In genomic region chr16:42718452-42718851, GRCm38 (mm10) we compare ENCODE assay signal across 16 mouse cellular contexts.
A peak's percentile ranks its signal among the peaks of the same experiment; 100 is the strongest.
DNase-seq lines count a peak whose midpoint lies in the region; ATAC-seq lines count a peak whose summit lies in the region.
"Had no signal": no experiment of that assay in that cellular context is flagged by ENCODE, and none has a peak within 500 bp of the region (broad histone marks: within the 10 kb centered on the region; RNA-seq: fewer than 3 reads in every experiment).

No protein-coding gene starts in this region.

- no peaks in the 10 kb centered on the region for H3K36me3 ChIP-seq in forebrain, embryonic 12.5 days (replicated peaks)
- no peaks in the 10 kb centered on the region for H3K36me3 ChIP-seq in forebrain, embryonic 11.5 days (ENCODE audit: control insufficient read depth, insufficient read depth, low read length)
- H3K36me3 ChIP-seq in midbrain, embryonic 13.5 days, result no peaks in the 10 kb centered on the region
- H3K36me3 ChIP-seq: heart, embryonic 13.5 days; limb, embryonic 10.5 days; liver, embryonic 13.5 days; stomach, embryonic 15.5 days had no signal

- no peak overlapping the region for H3K4me2 ChIP-seq in forebrain, embryonic 12.5 days
- no peak overlapping the region for H3K4me2 ChIP-seq in forebrain, embryonic 11.5 days (ENCODE audit: low read depth, low read length, severe bottlenecking)
- 0 out of 2 replicates have a peak overlapping the region, but pooled peaks have one; percentile 4 for H3K4me2 ChIP-seq in midbrain, embryonic 13.5 days (replicated peaks)
- H3K4me2 ChIP-seq: heart, embryonic 13.5 days; liver, embryonic 13.5 days; stomach, embryonic 15.5 days had no signal

- peaks cover 25% of the 10 kb centered on the region for H3K4me1 ChIP-seq in forebrain, embryonic 12.5 days
- H3K4me1 ChIP-seq in forebrain, embryonic 11.5 days (replicated peaks; ENCODE audit: control insufficient read depth, insufficient read depth, low read length), result 0 out of 2 replicates have a peak, but pooled peaks cover 9% of the 10 kb centered on the region
- H3K4me1 ChIP-seq in midbrain, embryonic 13.5 days (replicated peaks), result peaks cover 31% of the 10 kb centered on the region
- H3K4me1 ChIP-seq: heart, embryonic 13.5 days; limb, embryonic 10.5 days; liver, embryonic 13.5 days had no signal

- no peak for DNase-seq in forebrain, embryonic 11.5 days (ENCODE audit: low spot score)
- peak; percentile 4 for DNase-seq in right cerebral cortex, postnatal 4 days
- DNase-seq in right cerebral cortex, postnatal 25 days, result no peak
- DNase-seq in cerebellum, adult 11 months, result no peak
- no peak for DNase-seq in adrenal gland, postnatal 36 days
- DNase-seq: cerebellum, adult 9-11 months; gastrocnemius, postnatal 36 days; kidney, adult 9 months; liver, embryonic 13.5 days; lung, postnatal 10 days had no signal

- no peak overlapping the region for H3K27ac ChIP-seq in forebrain, embryonic 12.5 days
- H3K27ac ChIP-seq in forebrain, embryonic 11.5 days (ENCODE audit: low read depth, low read length), result no peak overlapping the region
- peak overlapping the region; percentile 68 for H3K27ac ChIP-seq in midbrain, embryonic 13.5 days
- H3K27ac ChIP-seq: heart, embryonic 13.5 days; limb, embryonic 10.5 days; liver, embryonic 13.5 days; stomach, embryonic 15.5 days had no signal

- H3K9ac ChIP-seq in forebrain, embryonic 12.5 days, result no peak overlapping the region
- H3K9ac ChIP-seq in forebrain, embryonic 11.5 days (ENCODE audit: low read length), result no peak overlapping the region
- H3K9ac ChIP-seq in midbrain, embryonic 13.5 days (replicated peaks), result no peak overlapping the region
- H3K9ac ChIP-seq: heart, embryonic 13.5 days; liver, embryonic 13.5 days; stomach, embryonic 15.5 days had no signal

- H3K27me3 ChIP-seq in forebrain, embryonic 12.5 days, result no peaks in the 10 kb centered on the region
- H3K27me3 ChIP-seq in forebrain, embryonic 11.5 days (ENCODE audit: control insufficient read depth, insufficient read depth, low read length), result no peaks in the 10 kb centered on the region
- H3K27me3 ChIP-seq in midbrain, embryonic 13.5 days, result no peaks in the 10 kb centered on the region
- H3K27me3 ChIP-seq: heart, embryonic 13.5 days; liver, embryonic 13.5 days; stomach, embryonic 15.5 days had no signal

- WGBS in forebrain, embryonic 12.5 days, result 69% methylated on average over 7 of the region's 7 CpGs
- WGBS in forebrain, embryonic 11.5 days, result 79% methylated on average over 7 of the region's 7 CpGs
- WGBS in midbrain, embryonic 13.5 days, result 36% methylated on average over 7 of the region's 7 CpGs

- no peak overlapping the region for H3K4me3 ChIP-seq in forebrain, embryonic 12.5 days (replicated peaks)
- no peak overlapping the region for H3K4me3 ChIP-seq in forebrain, embryonic 11.5 days (ENCODE audit: low read depth, low read length)
- H3K4me3 ChIP-seq in midbrain, embryonic 13.5 days (replicated peaks), result no peak overlapping the region
- H3K4me3 ChIP-seq: heart, embryonic 13.5 days; limb, embryonic 10.5 days; liver, embryonic 13.5 days; stomach, embryonic 15.5 days had no signal

- ATAC-seq in forebrain, embryonic 12.5 days (ENCODE audit: low FRiP score), result peak; percentile 10; the same call in 1 of the 2 replicates
- ATAC-seq in forebrain, embryonic 11.5 days (replicated peaks; ENCODE audit: low FRiP score), result no peak
- ATAC-seq in midbrain, embryonic 13.5 days, result 0 out of 2 replicates have a peak, but pooled peaks have one; percentile 13
- no peak for ATAC-seq in cerebellum, adult (ENCODE audit: insufficient number of reproducible peaks, low FRiP score, low TSS enrichment)

- H3K9me3 ChIP-seq in forebrain, embryonic 12.5 days, result no peaks in the 10 kb centered on the region
- no peaks in the 10 kb centered on the region for H3K9me3 ChIP-seq in forebrain, embryonic 11.5 days (ENCODE audit: control insufficient read depth, low read length)
- H3K9me3 ChIP-seq in midbrain, embryonic 13.5 days, result no peaks in the 10 kb centered on the region
- H3K9me3 ChIP-seq: heart, embryonic 13.5 days; limb, embryonic 10.5 days; liver, embryonic 13.5 days; stomach, embryonic 15.5 days had no signal

Comparison
In these comparisons a context has a peak if more than half of its experiments do, and no peak if none do; other contexts are left out.
1. ATAC-seq: peak in forebrain, embryonic 12.5 days (single experiment) and midbrain, embryonic 13.5 days (single experiment); none in forebrain, embryonic 11.5 days (single experiment) and cerebellum, adult (single experiment).